Mouse (Mus musculus): Measurements from ENCODE around the gene Ltb4r2.
"Not testable (repeated sequence)": the region's sequence is repeated elsewhere in the genome, so short reads cannot be mapped to it uniquely, and the experiment has no call there.

- not testable (repeated sequence) for TF ChIP-seq POLR2A (IDR thresholded peaks at IDR 0.05; ENCODE audit: low read depth, low read length)
- TF ChIP-seq CTCF (IDR thresholded peaks at IDR 0.05; ENCODE audit: extremely low read depth, insufficient read length, insufficient replicate concordance, low read depth, low read length) = peak; percentile 63; the same call in 1 of the 2 replicates
These were observed 1.1 kb upstream of the Ltb4r2 start for GRCm38 (mm10) chr14:55760156-55760555.
